Mouse (Mus musculus): ENCODE data around the gene Nepro.

DNA sequence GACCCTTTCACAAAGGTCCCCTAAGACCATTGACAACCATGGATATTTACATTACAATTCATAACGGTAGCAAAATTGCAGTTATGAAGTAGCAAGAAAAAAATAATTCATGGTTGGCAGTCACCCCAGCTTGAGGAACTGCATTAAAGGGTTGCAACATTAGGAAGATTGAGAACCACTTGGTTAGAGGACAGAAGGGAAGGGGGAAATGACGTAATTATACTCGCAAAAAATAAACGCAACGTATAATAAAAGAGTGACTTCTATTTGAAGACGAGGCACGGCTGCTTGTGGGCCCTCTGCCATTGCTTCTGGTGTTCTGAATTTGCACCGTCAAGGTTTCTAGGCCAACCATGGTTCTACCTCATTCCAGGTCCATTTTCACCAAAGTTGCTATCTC, 33.6 kb downstream of the Nepro start:
- no peak for TF ChIP-seq CTCF (IDR thresholded peaks at IDR 0.05; ENCODE audit: extremely low read depth, insufficient read depth, low read length)
- TF ChIP-seq POLR2A (IDR thresholded peaks at IDR 0.05; ENCODE audit: extremely low read depth, insufficient read depth, low read length): no peak
